Mouse (Mus musculus) lung, embryonic 14.5 days (tissue): ENCODE data around the gene Ltbp1. TPM values are rescaled to one million over a fixed set of nuclear protein-coding genes. Genes with fewer than 3 reads are reported as not detected.
A peak's percentile ranks its signal among the peaks of the same experiment; 100 is the strongest.

Source experiments
- ATAC-seq: fragments of 200-750 bp; cut with Nextera tagmentation; 2 replicates; pipeline ENCODE4 v1.8.0; 2017; ENCODE audit warnings: mild to moderate bottlenecking, moderate TSS enrichment, moderate library complexity; ENCODE audit not compliant: insufficient read depth
- DNase-seq: peaks from one replicate; pipeline ENCODE4 v3.0.0-alpha.2; 2015
- H3K27ac ChIP-seq: fragments of 300-500 bp; sonication (generic); 2 replicates; pipeline ENCODE4 v1.5.1; 2014; ENCODE audit warnings: low read depth, mild to moderate bottlenecking, moderate library complexity
- H3K27me3 ChIP-seq: fragments of 300-500 bp; sonication (generic); 2 replicates; pipeline ENCODE4 v1.6.1; 2014; ENCODE audit warnings: low read length, control low read depth; ENCODE audit not compliant: insufficient read depth
- H3K36me3 ChIP-seq: fragments of 300-500 bp; sonication (generic); 2 replicates; pipeline ENCODE4 v1.6.1; 2014; ENCODE audit warnings: control low read depth; ENCODE audit not compliant: insufficient read depth
- H3K4me1 ChIP-seq: fragments of 300-500 bp; sonication (generic); 2 replicates; pipeline ENCODE4 v1.6.1; 2014; ENCODE audit warnings: antibody characterized with exemption, control low read depth; ENCODE audit not compliant: insufficient read depth
- H3K4me2 ChIP-seq: fragments of 300-500 bp; sonication (generic); 2 replicates; pipeline ENCODE4 v1.6.1; 2014; ENCODE audit warnings: mild to moderate bottlenecking
- H3K4me3 ChIP-seq: fragments of 300-500 bp; sonication (generic); 2 replicates; pipeline ENCODE4 v1.5.1; 2014; ENCODE audit warnings: low read depth, low read length
- H3K9ac ChIP-seq: fragments of 300-500 bp; sonication (generic); 2 replicates; pipeline ENCODE4 v1.6.1; 2014
- H3K9me3 ChIP-seq: fragments of 300-500 bp; sonication (generic); 2 replicates; pipeline ENCODE4 v1.6.1; 2016; ENCODE audit warnings: low read depth, low read length, control low read depth
- CTCF ChIP-seq: IDR thresholded peaks from 2 replicates; pipeline ENCODE4 v1.5.1; 2016; ENCODE audit warnings: antibody characterized with exemption, low read depth
- WGBS: fragments of 180-500 bp; shearing (Covaris S2); extraction: QIAGEN DNeasy Blood & Tissue Kit; methylation state at CpG from one replicate; pipeline ENCODE4 v1.1.7; 2014; 5-methylcytosine and 5-hydroxymethylcytosine counted together
- polyA plus RNA-seq: library from polyadenylated mRNA; unstranded; fragments of >200 nt; fragmentation: Nextera tagmentation; extraction: Ambion mirVana; gene quantifications from 2 replicates; pipeline ENCODE4 v1.2.1, GENCODE M21; 2014

Gene Ltbp1
- polyA plus RNA-seq, 1 experiment from 2014 or later = 33.8 TPM

GRCm38 (mm10) chr17:75082449-75082848 lies 77.1 kb downstream of the Ltbp1 start:
- ATAC-seq (no peak), DNase-seq (no peak)
- H3K4me1 ChIP-seq = no peaks in the 10 kb centered on the region
- no peak overlapping the region for H3K27ac ChIP-seq
- H3K36me3 ChIP-seq = no peaks in the 10 kb centered on the region
- no peaks in the 10 kb centered on the region for H3K27me3 ChIP-seq
- no peaks in the 10 kb centered on the region for H3K9me3 ChIP-seq
- no peak overlapping the region for H3K4me2 ChIP-seq
- no peak overlapping the region for H3K9ac ChIP-seq
- no peak overlapping the region for H3K4me3 ChIP-seq
- TF ChIP-seq CTCF = no peak

- WGBS = 34% methylated on average over 10 of the region's 10 CpGs
- peak; percentile 83 for ATAC-seq
- H3K4me2 ChIP-seq = no peak overlapping the region
- DNase-seq = peak; percentile 89
- no peak overlapping the region for H3K4me3 ChIP-seq
- no peak overlapping the region for H3K9ac ChIP-seq
- H3K4me1 ChIP-seq = no peaks in the 10 kb centered on the region
- peak overlapping the region; percentile 33; the same call in 1 of the 2 replicates for H3K27ac ChIP-seq
- TF ChIP-seq CTCF = peak; percentile 70
- no peaks in the 10 kb centered on the region for H3K36me3 ChIP-seq
- no peaks in the 10 kb centered on the region for H3K27me3 ChIP-seq
- H3K9me3 ChIP-seq = no peaks in the 10 kb centered on the region
Measured at GRCm38 (mm10) chr17:75087296-75087941, 82.1 kb downstream of the Ltbp1 start.

DNA sequence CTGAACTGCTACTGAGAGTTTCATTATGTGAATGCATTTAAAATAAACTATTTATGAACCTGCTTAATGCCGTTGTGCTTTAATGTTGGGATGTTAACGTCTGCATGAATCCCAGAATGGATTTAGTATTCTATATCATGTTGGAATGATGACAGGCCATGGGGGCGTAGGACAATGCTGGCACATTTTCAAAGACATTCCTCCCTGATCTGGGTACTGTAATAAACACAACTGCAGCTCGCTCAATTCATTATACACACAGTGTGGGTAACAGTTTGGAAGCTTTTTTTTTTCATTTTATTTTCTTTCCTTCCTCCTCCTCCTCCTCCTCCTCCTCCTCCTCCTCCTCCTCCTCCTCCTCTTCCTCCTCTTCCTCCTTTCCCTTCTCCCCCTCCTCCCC lies 82.9 kb downstream of the Ltbp1 start:
- no peak for TF ChIP-seq CTCF
- H3K9me3 ChIP-seq = no peaks in the 10 kb centered on the region
- 34% methylated on average over 4 of the region's 4 CpGs for WGBS
- H3K27me3 ChIP-seq = no peaks in the 10 kb centered on the region
- no peak overlapping the region for H3K27ac ChIP-seq
- DNase-seq (peak; percentile 70), ATAC-seq (peak; percentile 52; the same call in 1 of the 2 replicates)
- H3K4me1 ChIP-seq = no peaks in the 10 kb centered on the region
- H3K4me3 ChIP-seq = no peak overlapping the region
- H3K4me2 ChIP-seq = no peak overlapping the region
- no peak overlapping the region for H3K9ac ChIP-seq
- H3K36me3 ChIP-seq = no peaks in the 10 kb centered on the region

DNA sequence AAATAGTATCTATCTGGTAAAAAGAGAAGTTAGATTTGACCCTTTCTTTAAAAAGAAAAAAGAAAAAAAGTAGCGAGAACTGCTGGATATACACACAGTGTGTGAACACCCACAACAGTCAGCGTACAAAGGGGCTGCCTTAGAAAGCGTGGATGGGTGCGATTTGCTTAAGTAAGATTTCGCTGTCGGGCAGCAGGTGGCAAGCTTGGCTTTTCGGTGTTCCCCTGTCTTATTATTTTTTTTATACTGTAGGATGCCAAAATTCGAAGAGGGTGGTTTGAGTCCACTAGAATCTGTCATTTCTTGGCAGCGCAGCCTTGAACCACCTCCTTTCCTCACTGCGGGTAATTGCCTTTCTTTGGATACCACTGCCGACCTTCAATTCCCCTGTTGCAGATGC lies 83.4 kb downstream of the Ltbp1 start:
- no peaks in the 10 kb centered on the region for H3K9me3 ChIP-seq
- no peaks in the 10 kb centered on the region for H3K36me3 ChIP-seq
- 75% methylated on average over 11 of the region's 11 CpGs for WGBS
- H3K4me1 ChIP-seq = no peaks in the 10 kb centered on the region
- H3K4me2 ChIP-seq = no peak overlapping the region
- no peak for ATAC-seq
- H3K27me3 ChIP-seq = no peaks in the 10 kb centered on the region
- no peak for TF ChIP-seq CTCF
- no peak overlapping the region for H3K27ac ChIP-seq
- peak; percentile 47 for DNase-seq
- no peak overlapping the region for H3K4me3 ChIP-seq
- H3K9ac ChIP-seq = no peak overlapping the region

DNA sequence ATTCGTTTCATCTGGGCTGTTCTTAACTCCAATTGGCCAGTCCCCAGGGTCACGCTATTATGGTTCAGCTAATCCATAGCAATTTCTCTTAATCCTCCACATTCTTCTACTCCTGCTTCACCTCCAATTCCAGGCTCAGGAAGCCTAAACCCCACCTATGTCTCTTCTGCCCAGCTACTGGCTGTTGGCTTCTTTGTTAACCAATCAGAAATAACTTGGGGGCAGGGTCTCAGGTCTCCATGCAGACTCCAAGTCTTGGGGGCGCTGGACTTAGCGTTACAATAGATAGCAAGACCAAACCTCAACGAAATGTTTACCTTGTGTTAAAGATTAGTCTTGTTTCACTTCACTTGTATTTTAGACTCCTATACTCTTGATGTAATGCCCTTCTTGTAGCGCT lies 85.2 kb downstream of the Ltbp1 start:
- 79% methylated on average over 6 of the region's 6 CpGs for whole genome bisulfite sequencing
- Histone ChIP-seq H3K9me3 (no peaks in the 10 kb centered on the region), H3K27ac (no peak overlapping the region), H3K9ac (no peak overlapping the region), H3K27me3 (no peaks in the 10 kb centered on the region), H3K36me3 (no peaks in the 10 kb centered on the region), H3K4me3 (no peak overlapping the region), H3K4me2 (no peak overlapping the region), H3K4me1 (no peaks in the 10 kb centered on the region; the same call in 1 of the 2 replicates)
- no peak for TF ChIP-seq CTCF
- DNase-seq (no peak), ATAC-seq (no peak)

DNA sequence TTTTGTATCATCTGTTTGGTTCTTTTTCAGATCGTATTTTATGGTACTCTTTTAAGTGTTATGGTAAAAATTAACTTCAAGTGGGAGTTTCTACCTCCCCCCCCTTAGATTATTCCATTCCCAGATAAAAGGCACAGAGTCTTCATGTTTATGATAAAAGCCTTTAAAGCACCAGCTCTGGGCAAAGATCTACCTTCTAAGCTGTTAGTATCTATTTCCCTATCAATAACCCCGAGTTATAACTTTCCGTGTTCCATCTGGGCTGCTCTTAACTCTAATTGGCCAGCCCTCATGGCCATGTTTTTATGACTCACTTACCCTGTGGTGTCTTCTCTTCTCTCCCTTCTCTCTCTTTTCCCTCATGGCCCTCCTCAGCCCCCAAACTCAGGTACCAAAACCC lies 88.2 kb downstream of the Ltbp1 start:
- 63% methylated on average over 3 of the region's 3 CpGs for WGBS
- H3K9me3 ChIP-seq = no peaks in the 10 kb centered on the region
- no peak for TF ChIP-seq CTCF

GRCm38 (mm10) chr17:75094591-75094990 lies 89.2 kb downstream of the Ltbp1 start:
- ATAC-seq (no peak), DNase-seq (no peak)
- H3K4me2 ChIP-seq = no peak overlapping the region
- H3K27me3 ChIP-seq = no peaks in the 10 kb centered on the region
- H3K9me3 ChIP-seq = no peaks in the 10 kb centered on the region
- no peak overlapping the region for H3K27ac ChIP-seq
- TF ChIP-seq CTCF = no peak
- no peaks in the 10 kb centered on the region; the same call in 1 of the 2 replicates for H3K4me1 ChIP-seq
- WGBS = 76% methylated on average over 9 of the region's 9 CpGs
- H3K4me3 ChIP-seq = no peak overlapping the region
- H3K36me3 ChIP-seq = no peaks in the 10 kb centered on the region
- no peak overlapping the region for H3K9ac ChIP-seq

More for the DNA sequence above, 88.2 kb downstream of the Ltbp1 start:
- Histone ChIP-seq H3K9ac (no peak overlapping the region), H3K27me3 (no peaks in the 10 kb centered on the region), H3K4me2 (no peak overlapping the region), H3K36me3 (no peaks in the 10 kb centered on the region), H3K4me3 (no peak overlapping the region), H3K27ac (no peak overlapping the region), H3K4me1 (no peaks in the 10 kb centered on the region; the same call in 1 of the 2 replicates)
- ATAC-seq (no peak), DNase-seq (no peak)
